ENCODE assay signal across 8 mouse cellular contexts in genomic region chr11:77372196-77372904, GRCm38 (mm10).
DNase-seq lines count a peak whose midpoint lies in the region; ATAC-seq and TF ChIP-seq lines count a peak whose summit lies in the region.

No protein-coding gene starts in this region.

- no peak overlapping the region for H3K27ac ChIP-seq in embryonic facial prominence, embryonic 10.5 days (replicated peaks)
- H3K27ac ChIP-seq in heart, postnatal 0 days (ENCODE audit: low read depth), result peak overlapping the region; percentile 57
- peak overlapping the region; percentile 70 for H3K27ac ChIP-seq in lung, embryonic 16.5 days (ENCODE audit: low read length)
- H3K27ac ChIP-seq in intestine, embryonic 16.5 days (ENCODE audit: low read length), result no peak overlapping the region

- TF ChIP-seq CTCF in heart, postnatal 0 days (IDR thresholded peaks at IDR 0.05; ENCODE audit: low read depth), result no peak

- ATAC-seq in heart, postnatal 0 days (ENCODE audit: insufficient read depth, low read depth), result no peak
- ATAC-seq in lung, embryonic 16.5 days (ENCODE audit: low read depth), result peak; percentile 59
- no peak for ATAC-seq in intestine, embryonic 16.5 days
- no peak for ATAC-seq in erythroid progenitor cell, adult 5-6 weeks (replicated peaks; ENCODE audit: low FRiP score, poor library complexity, severe bottlenecking)

- H3K9me3 ChIP-seq in embryonic facial prominence, embryonic 10.5 days, result no peaks in the 10 kb centered on the region
- H3K9me3 ChIP-seq in heart, postnatal 0 days (replicated peaks; ENCODE audit: control insufficient read depth, low read length), result no peaks in the 10 kb centered on the region
- no peaks in the 10 kb centered on the region for H3K9me3 ChIP-seq in lung, embryonic 16.5 days (ENCODE audit: control insufficient read depth, low read length)
- no peaks in the 10 kb centered on the region for H3K9me3 ChIP-seq in intestine, embryonic 16.5 days (ENCODE audit: control insufficient read depth, low read length)

- H3K9ac ChIP-seq in heart, postnatal 0 days (replicated peaks; ENCODE audit: low read depth, low read length), result no peak overlapping the region
- no peak overlapping the region for H3K9ac ChIP-seq in lung, embryonic 16.5 days (ENCODE audit: low read length)
- H3K9ac ChIP-seq in intestine, embryonic 16.5 days (ENCODE audit: low read depth, low read length), result no peak overlapping the region

- H3K27me3 ChIP-seq in embryonic facial prominence, embryonic 10.5 days (replicated peaks; ENCODE audit: low read depth, poor library complexity, severe bottlenecking), result no peaks in the 10 kb centered on the region
- no peaks in the 10 kb centered on the region for H3K27me3 ChIP-seq in heart, postnatal 0 days (ENCODE audit: control insufficient read depth, insufficient read depth, low read length)
- H3K27me3 ChIP-seq in lung, embryonic 16.5 days (ENCODE audit: control insufficient read depth, insufficient read depth, low read depth, low read length), result no peaks in the 10 kb centered on the region
- H3K27me3 ChIP-seq in intestine, embryonic 16.5 days (replicated peaks; ENCODE audit: control insufficient read depth, insufficient read depth, low read length), result no peaks in the 10 kb centered on the region

- H3K36me3 ChIP-seq in embryonic facial prominence, embryonic 10.5 days (replicated peaks), result no peaks in the 10 kb centered on the region
- H3K36me3 ChIP-seq in heart, postnatal 0 days (replicated peaks; ENCODE audit: control insufficient read depth, insufficient read depth, low read length), result no peaks in the 10 kb centered on the region
- no peaks in the 10 kb centered on the region for H3K36me3 ChIP-seq in lung, embryonic 16.5 days (ENCODE audit: control insufficient read depth, insufficient read depth, low read length)
- no peaks in the 10 kb centered on the region for H3K36me3 ChIP-seq in intestine, embryonic 16.5 days (ENCODE audit: control insufficient read depth, insufficient read depth, low read length)

- H3K4me3 ChIP-seq in embryonic facial prominence, embryonic 10.5 days, result no peak overlapping the region
- H3K4me3 ChIP-seq in heart, postnatal 0 days (ENCODE audit: low read depth, low read length), result no peak overlapping the region
- no peak overlapping the region for H3K4me3 ChIP-seq in lung, embryonic 16.5 days (ENCODE audit: low read length)
- no peak overlapping the region for H3K4me3 ChIP-seq in intestine, embryonic 16.5 days (ENCODE audit: low read length)

- peaks cover 7% of the 10 kb centered on the region for H3K4me1 ChIP-seq in embryonic facial prominence, embryonic 10.5 days
- H3K4me1 ChIP-seq in heart, postnatal 0 days (ENCODE audit: control insufficient read depth, insufficient read depth), result peaks cover 42% of the 10 kb centered on the region
- H3K4me1 ChIP-seq in lung, embryonic 16.5 days (replicated peaks; ENCODE audit: control insufficient read depth, insufficient read depth, low read length), result peaks cover 26% of the 10 kb centered on the region
- no peaks in the 10 kb centered on the region; the same call in 1 of the 2 replicates for H3K4me1 ChIP-seq in intestine, embryonic 16.5 days (ENCODE audit: control insufficient read depth, insufficient read depth, low read length)

- H3K4me2 ChIP-seq in heart, postnatal 0 days (ENCODE audit: low read depth, low read length), result no peak overlapping the region
- no peak overlapping the region for H3K4me2 ChIP-seq in lung, embryonic 16.5 days (ENCODE audit: low read depth, low read length)
- H3K4me2 ChIP-seq in intestine, embryonic 16.5 days (ENCODE audit: low read depth, low read length), result no peak overlapping the region

- intact Hi-C loops in left cerebral cortex, postnatal 14 days (cut with DNase I), result no loop called here
- intact Hi-C loops in left cerebral cortex, postnatal 36 days (cut with DNase I), result no loop called here

- 49% methylated on average over 8 of the region's 8 CpGs for WGBS in embryonic facial prominence, embryonic 10.5 days
- 43% methylated on average over 8 of the region's 8 CpGs for WGBS in heart, postnatal 0 days
- WGBS in lung, embryonic 16.5 days, result 38% methylated on average over 8 of the region's 8 CpGs
- WGBS in intestine, embryonic 16.5 days, result 57% methylated on average over 8 of the region's 8 CpGs

- DNase-seq in left cerebral cortex, postnatal 14 days (ENCODE audit: low spot score in 2 of 2), result peak; percentile 13 to 39
- DNase-seq in left cerebral cortex, postnatal 36 days (ENCODE audit: low spot score in 2 of 2), result no peak
- DNase-seq in embryonic facial prominence, embryonic 10.5 days (ENCODE audit: low spot score), result peak; percentile 16
- peak; percentile 52 for DNase-seq in heart, postnatal 0 days (ENCODE audit: low spot score)
- DNase-seq in thymus, postnatal 25 days, result peak; percentile 56

- no peak for TF ChIP-seq EP300 in heart, postnatal 0 days (IDR thresholded peaks at IDR 0.05; ENCODE audit: low read depth)

Comparison
In these comparisons a context has a peak if more than half of its experiments do, and no peak if none do; other contexts are left out.
1. DNase-seq: peak in left cerebral cortex, postnatal 14 days (2 of 2), embryonic facial prominence, embryonic 10.5 days (single experiment), heart, postnatal 0 days (single experiment) and thymus, postnatal 25 days (single experiment); none in left cerebral cortex, postnatal 36 days (0 of 2).
2. H3K27ac ChIP-seq: peak in heart, postnatal 0 days (single experiment) and lung, embryonic 16.5 days (single experiment); none in embryonic facial prominence, embryonic 10.5 days (single experiment) and intestine, embryonic 16.5 days (single experiment).